Mouse (Mus musculus): ENCODE measurements at regions not wholly inside any gene's neighbourhood (a gene's known extent, or its start where the extent isn't known, plus 50 kb on each side); places are given as distances from the start of the nearest gene placed in this dataset.

DNA sequence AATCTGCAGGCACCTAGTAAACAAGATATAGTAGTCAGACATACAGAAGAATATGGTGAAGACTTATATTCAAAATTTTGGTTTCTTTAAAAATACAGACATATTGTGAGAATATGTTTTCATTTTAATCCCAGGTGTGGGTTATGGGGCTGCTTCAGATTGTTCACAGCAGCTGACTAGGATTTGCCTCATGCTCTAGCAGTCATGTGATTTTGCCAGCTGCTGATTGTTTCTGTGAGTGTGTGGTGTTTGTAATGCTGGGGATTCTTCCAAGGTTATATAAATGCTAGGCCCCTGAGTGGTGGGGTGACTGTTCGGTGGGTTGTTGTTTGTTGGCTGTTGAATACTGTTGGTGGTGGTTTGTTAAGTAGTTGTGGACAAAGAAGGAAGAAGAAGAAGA lies 97.9 kb upstream of the Rbms1 start:
- H3K4me2 ChIP-seq, result no peak overlapping the region
- H3K4me1 ChIP-seq, result no peaks in the 10 kb centered on the region
- H3K9ac ChIP-seq, result no peak overlapping the region
- no peaks in the 10 kb centered on the region for H3K27me3 ChIP-seq (replicated peaks)
- no peaks in the 10 kb centered on the region for H3K9me3 ChIP-seq
- WGBS, result 72% methylated on average over 1 of the region's 1 CpGs
- ATAC-seq (ENCODE audit: insufficient read depth, low FRiP score, low read depth), result no peak
- H3K4me3 ChIP-seq (replicated peaks), result no peak overlapping the region
- H3K36me3 ChIP-seq, result no peaks in the 10 kb centered on the region
- no peak overlapping the region for H3K27ac ChIP-seq

DNA sequence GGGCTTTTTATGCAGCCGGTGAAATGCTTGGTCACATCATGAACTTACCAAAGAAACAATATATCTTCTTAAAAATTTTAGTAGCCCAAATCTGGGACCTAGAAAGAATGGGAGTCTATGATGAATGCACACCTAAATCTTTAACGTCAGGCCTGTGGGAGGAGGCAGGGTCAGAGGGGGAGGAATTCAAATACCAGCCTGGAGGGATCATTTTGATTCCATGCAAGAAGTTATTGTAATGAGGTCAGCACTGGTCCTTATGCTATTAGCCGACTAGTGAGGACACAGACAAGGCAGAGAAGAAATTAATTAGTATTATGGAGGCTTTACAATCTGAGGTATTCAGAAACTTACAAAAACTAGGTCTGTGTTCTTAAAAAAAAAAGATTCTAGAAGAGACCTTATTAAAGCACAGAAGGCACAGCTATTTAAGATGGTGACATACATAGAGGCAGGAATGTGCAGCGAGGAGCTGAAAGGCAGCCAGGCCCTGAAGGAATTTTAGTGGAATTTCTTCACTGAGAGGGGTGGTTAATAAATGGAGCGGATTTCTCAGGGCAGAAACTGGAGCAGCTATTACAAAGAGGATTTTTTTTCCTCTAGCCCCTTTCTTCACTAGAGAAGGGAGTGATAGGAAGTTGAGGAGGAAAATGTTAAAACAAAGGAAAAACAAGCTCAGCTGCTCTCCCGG lies 95.7 kb upstream of the Rbms1 start:
- H3K27ac ChIP-seq, result no peak overlapping the region; the same call in 1 of the 2 replicates
- no peak overlapping the region for H3K4me3 ChIP-seq (replicated peaks)
- H3K4me1 ChIP-seq, result no peaks in the 10 kb centered on the region
- WGBS, result 27% methylated on average over 6 of the region's 6 CpGs
- H3K27me3 ChIP-seq (replicated peaks), result no peaks in the 10 kb centered on the region
- no peak overlapping the region for H3K4me2 ChIP-seq
- no peak for ATAC-seq (ENCODE audit: insufficient read depth, low FRiP score, low read depth)
- no peaks in the 10 kb centered on the region for H3K9me3 ChIP-seq
- no peak overlapping the region for H3K9ac ChIP-seq
- no peaks in the 10 kb centered on the region for H3K36me3 ChIP-seq

DNA sequence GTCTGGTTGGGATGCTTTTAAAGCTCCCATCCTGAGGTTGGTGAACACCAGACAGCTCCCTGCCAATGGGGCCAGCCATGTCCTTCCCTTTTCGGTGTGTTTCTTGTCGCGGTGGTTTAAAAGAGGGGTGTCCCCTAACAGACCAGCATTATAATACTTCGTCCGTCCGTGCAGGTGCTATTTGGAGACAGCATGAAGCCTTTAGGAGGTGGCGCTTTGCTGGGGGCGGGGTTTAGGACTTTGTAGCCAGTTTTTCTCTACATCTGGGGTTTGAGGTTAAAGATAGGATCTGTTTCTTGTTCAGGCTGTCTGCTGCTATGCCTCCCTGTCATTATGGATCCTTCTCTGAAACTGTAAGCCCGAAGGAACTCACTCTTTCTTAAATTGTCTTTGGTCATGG lies 89.3 kb upstream of the Rbms1 start:
- H3K36me3 ChIP-seq, result no peaks in the 10 kb centered on the region
- H3K27me3 ChIP-seq (replicated peaks), result no peaks in the 10 kb centered on the region
- no peak overlapping the region for H3K27ac ChIP-seq
- no peak for ATAC-seq (ENCODE audit: insufficient read depth, low FRiP score, low read depth)
- no peaks in the 10 kb centered on the region for H3K4me1 ChIP-seq
- 70% methylated on average over 9 of the region's 9 CpGs for WGBS
- H3K4me3 ChIP-seq (replicated peaks), result no peak overlapping the region
- H3K9me3 ChIP-seq, result no peaks in the 10 kb centered on the region
- no peak overlapping the region for H3K9ac ChIP-seq
- no peak overlapping the region for H3K4me2 ChIP-seq

DNA sequence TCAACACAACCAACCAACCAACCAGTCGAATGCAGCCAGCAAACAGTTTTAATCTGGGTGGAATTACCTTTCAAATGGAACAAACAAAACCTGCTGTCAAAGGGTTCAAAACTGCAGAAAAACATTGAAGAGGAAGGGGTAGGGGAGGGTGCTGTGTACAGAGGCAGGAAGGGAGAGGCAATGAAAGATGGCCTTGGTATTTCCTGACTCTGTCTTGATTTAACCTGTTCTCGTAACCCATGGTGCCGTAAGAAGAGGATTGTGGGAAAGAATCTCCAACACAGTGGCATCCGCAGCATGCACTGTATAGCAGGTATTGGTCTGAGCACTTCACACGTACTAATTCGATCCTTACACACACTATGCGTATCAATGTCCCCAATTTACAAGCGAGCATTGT lies 88.8 kb upstream of the Rbms1 start:
- Histone ChIP-seq H3K4me1 (no peaks in the 10 kb centered on the region), H3K27me3 (replicated peaks) (no peaks in the 10 kb centered on the region), H3K4me3 (replicated peaks) (no peak overlapping the region), H3K9ac (no peak overlapping the region), H3K9me3 (no peaks in the 10 kb centered on the region), H3K36me3 (no peaks in the 10 kb centered on the region), H3K27ac (no peak overlapping the region), H3K4me2 (no peak overlapping the region)
- ATAC-seq (ENCODE audit: insufficient read depth, low FRiP score, low read depth), result no peak
- 81% methylated on average over 8 of the region's 8 CpGs for WGBS

GRCm38 (mm10) chr2:61046111-61046767 lies 83.2 kb upstream of the Rbms1 start:
- no peaks in the 10 kb centered on the region for H3K9me3 ChIP-seq
- no peak overlapping the region for H3K9ac ChIP-seq
- no peaks in the 10 kb centered on the region for H3K36me3 ChIP-seq
- 55% methylated on average over 5 of the region's 5 CpGs for WGBS
- H3K4me2 ChIP-seq, result no peak overlapping the region
- H3K27ac ChIP-seq, result no peak overlapping the region
- H3K27me3 ChIP-seq (replicated peaks), result no peaks in the 10 kb centered on the region
- ATAC-seq (ENCODE audit: insufficient read depth, low FRiP score, low read depth), result no peak
- no peaks in the 10 kb centered on the region for H3K4me1 ChIP-seq
- H3K4me3 ChIP-seq (replicated peaks), result no peak overlapping the region

GRCm38 (mm10) chr2:61045467-61045866 lies 82.5 kb upstream of the Rbms1 start:
- H3K27me3 ChIP-seq (replicated peaks), result no peaks in the 10 kb centered on the region
- no peak overlapping the region for H3K9ac ChIP-seq
- H3K4me1 ChIP-seq, result no peaks in the 10 kb centered on the region
- no peaks in the 10 kb centered on the region for H3K9me3 ChIP-seq
- no peaks in the 10 kb centered on the region for H3K36me3 ChIP-seq
- no peak for ATAC-seq (ENCODE audit: insufficient read depth, low FRiP score, low read depth)
- no peak overlapping the region for H3K4me3 ChIP-seq (replicated peaks)
- no peak overlapping the region for H3K27ac ChIP-seq
- H3K4me2 ChIP-seq, result no peak overlapping the region
- 73% methylated on average over 6 of the region's 6 CpGs for WGBS

DNA sequence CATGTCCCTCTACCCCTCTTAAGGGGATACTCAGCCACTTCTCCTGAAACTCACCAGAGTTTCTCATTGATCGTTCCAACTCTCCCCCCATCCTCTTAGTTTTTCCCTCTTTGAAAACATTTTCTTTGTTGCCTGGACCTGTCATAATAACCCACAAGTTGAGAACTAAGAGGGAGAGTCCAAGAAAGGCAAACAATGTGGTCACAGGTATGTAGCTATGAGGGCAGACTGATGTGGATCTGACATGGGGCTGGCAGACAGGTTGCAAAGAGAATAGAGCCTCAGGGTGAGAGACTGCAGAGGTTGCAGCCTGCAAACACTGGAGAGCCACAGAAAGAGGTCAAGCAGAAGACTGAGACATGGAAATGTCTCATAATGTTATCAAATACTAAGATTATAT lies 69.9 kb upstream of the Rbms1 start:
- 67% methylated on average over 1 of the region's 1 CpGs for WGBS
- no peak overlapping the region for H3K4me3 ChIP-seq (replicated peaks)
- ATAC-seq (ENCODE audit: insufficient read depth, low FRiP score, low read depth), result no peak
- no peak overlapping the region for H3K4me2 ChIP-seq
- H3K4me1 ChIP-seq, result no peaks in the 10 kb centered on the region
- no peak overlapping the region; the same call in 1 of the 2 replicates for H3K27ac ChIP-seq
- H3K9ac ChIP-seq, result no peak overlapping the region
- no peaks in the 10 kb centered on the region for H3K27me3 ChIP-seq (replicated peaks)
- no peaks in the 10 kb centered on the region for H3K36me3 ChIP-seq
- H3K9me3 ChIP-seq, result no peaks in the 10 kb centered on the region

DNA sequence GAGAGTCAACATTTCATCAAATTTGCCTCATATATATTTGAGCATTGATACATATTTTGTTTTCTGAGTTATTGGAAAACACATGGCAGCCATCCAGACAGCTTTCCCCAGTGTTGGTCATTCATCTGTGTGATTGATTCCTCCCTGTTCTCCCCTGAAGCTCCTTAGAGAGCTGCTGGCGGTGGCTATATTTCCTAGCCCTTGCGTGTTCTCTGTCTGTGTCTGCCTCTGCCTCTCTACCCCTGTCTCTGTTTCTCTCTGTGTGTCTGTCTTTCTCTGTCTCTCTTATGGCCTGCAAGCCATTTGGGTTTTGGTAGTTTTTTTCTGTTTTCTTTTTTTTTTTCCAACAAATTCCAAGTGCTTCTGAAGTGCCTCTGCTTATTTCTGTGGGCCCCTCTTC lies 66.7 kb upstream of the Rbms1 start:
- H3K4me3 ChIP-seq (replicated peaks), result no peak overlapping the region
- no peaks in the 10 kb centered on the region for H3K27me3 ChIP-seq (replicated peaks)
- H3K9me3 ChIP-seq, result no peaks in the 10 kb centered on the region
- no peak for ATAC-seq (ENCODE audit: insufficient read depth, low FRiP score, low read depth)
- no peak overlapping the region for H3K9ac ChIP-seq
- H3K27ac ChIP-seq, result no peak overlapping the region
- no peaks in the 10 kb centered on the region for H3K36me3 ChIP-seq
- H3K4me2 ChIP-seq, result no peak overlapping the region
- H3K4me1 ChIP-seq, result no peaks in the 10 kb centered on the region
- 69% methylated on average over 2 of the region's 2 CpGs for WGBS

DNA sequence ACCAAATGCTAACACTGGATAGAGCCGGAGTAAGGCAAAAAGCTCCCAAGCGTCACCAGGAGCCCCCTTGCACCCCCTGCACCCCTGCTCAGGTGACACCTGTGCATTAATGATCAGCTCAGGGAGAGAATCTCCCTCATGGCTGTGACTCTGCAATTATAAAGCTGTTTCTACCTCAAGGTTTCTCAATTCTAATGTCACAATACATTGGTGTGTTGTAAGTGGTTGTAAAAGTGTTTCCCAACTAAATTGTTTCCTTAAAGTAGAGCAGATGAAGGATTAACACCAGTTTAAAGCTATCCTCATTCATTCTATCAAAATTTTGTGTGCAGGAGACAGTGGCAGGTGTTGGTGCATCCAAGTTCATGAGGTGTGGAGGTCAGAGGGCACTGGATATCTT lies 65.6 kb upstream of the Rbms1 start:
- H3K27me3 ChIP-seq (replicated peaks), result no peaks in the 10 kb centered on the region
- WGBS, result 70% methylated on average over 2 of the region's 2 CpGs
- H3K4me2 ChIP-seq, result no peak overlapping the region
- no peaks in the 10 kb centered on the region for H3K9me3 ChIP-seq
- no peak overlapping the region for H3K27ac ChIP-seq
- no peak overlapping the region for H3K4me3 ChIP-seq (replicated peaks)
- no peak overlapping the region for H3K9ac ChIP-seq
- H3K4me1 ChIP-seq, result no peaks in the 10 kb centered on the region
- no peaks in the 10 kb centered on the region for H3K36me3 ChIP-seq
- ATAC-seq (ENCODE audit: insufficient read depth, low FRiP score, low read depth), result no peak

GRCm38 (mm10) chr2:61027686-61028085 lies 64.7 kb upstream of the Rbms1 start:
- Histone ChIP-seq H3K4me2 (no peak overlapping the region), H3K4me3 (replicated peaks) (no peak overlapping the region), H3K36me3 (no peaks in the 10 kb centered on the region), H3K27me3 (replicated peaks) (no peaks in the 10 kb centered on the region), H3K9me3 (no peaks in the 10 kb centered on the region), H3K27ac (no peak overlapping the region), H3K4me1 (no peaks in the 10 kb centered on the region), H3K9ac (no peak overlapping the region)
- ATAC-seq (ENCODE audit: insufficient read depth, low FRiP score, low read depth), result no peak
- WGBS, result 86% methylated on average over 4 of the region's 4 CpGs

- no peak for ATAC-seq (ENCODE audit: insufficient read depth, low FRiP score, low read depth)
- Histone ChIP-seq H3K4me3 (replicated peaks) (no peak overlapping the region), H3K27me3 (replicated peaks) (no peaks in the 10 kb centered on the region), H3K9me3 (no peaks in the 10 kb centered on the region), H3K4me2 (no peak overlapping the region), H3K27ac (no peak overlapping the region), H3K9ac (no peak overlapping the region), H3K4me1 (no peaks in the 10 kb centered on the region), H3K36me3 (no peaks in the 10 kb centered on the region)
- 88% methylated on average over 5 of the region's 5 CpGs for WGBS
Measured at GRCm38 (mm10) chr2:61022411-61022810, 59.4 kb upstream of the Rbms1 start.

DNA sequence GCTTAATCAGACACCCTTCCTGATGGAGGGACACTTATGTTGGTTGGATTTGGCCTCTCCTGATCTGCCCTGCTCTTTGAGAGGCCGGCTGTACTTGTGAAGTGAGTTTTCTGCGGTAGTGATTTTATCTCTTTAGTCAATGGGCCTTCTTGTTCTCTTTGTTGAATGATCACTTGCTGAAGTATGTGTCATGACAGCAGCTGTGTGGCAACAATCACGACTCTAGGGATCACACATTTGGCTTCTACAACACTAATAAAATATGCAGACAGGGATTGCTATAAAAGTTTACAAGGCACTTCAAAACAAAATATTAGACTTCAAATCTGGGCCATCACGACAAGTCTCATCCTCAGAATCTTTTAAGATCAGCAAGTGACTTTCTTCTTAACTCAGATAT lies 57.8 kb upstream of the Rbms1 start:
- no peaks in the 10 kb centered on the region for H3K4me1 ChIP-seq
- H3K4me3 ChIP-seq (replicated peaks), result no peak overlapping the region
- no peaks in the 10 kb centered on the region for H3K9me3 ChIP-seq
- H3K27ac ChIP-seq, result no peak overlapping the region
- H3K9ac ChIP-seq, result no peak overlapping the region
- ATAC-seq (ENCODE audit: insufficient read depth, low FRiP score, low read depth), result no peak
- no peak overlapping the region for H3K4me2 ChIP-seq
- H3K27me3 ChIP-seq (replicated peaks), result no peaks in the 10 kb centered on the region
- WGBS, result 58% methylated on average over 4 of the region's 4 CpGs
- no peaks in the 10 kb centered on the region for H3K36me3 ChIP-seq

DNA sequence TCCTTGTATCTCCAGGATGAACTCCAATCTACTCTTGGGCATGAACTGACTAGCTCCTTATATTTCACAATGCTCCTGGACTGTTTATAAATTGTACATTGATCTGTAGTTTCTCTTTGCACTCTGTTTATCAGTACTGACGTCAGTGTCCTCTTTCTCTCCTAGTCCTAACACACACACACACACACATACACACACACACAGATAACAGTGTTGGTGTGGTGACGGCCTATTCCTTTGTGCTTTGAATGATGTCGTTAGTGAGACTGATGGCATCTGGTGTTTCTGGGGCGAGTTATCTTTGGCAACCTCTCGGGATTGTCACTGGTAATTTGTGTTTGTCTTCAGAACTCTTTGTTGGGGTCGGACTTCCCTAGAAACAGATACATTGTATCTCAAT lies 50.0 kb upstream of the Rbms1 start:
- H3K4me3 ChIP-seq (replicated peaks), result no peak overlapping the region

More for the DNA sequence above, 50.0 kb upstream of the Rbms1 start:
- no peak for ATAC-seq (ENCODE audit: insufficient read depth, low FRiP score, low read depth)
- H3K9me3 ChIP-seq, result no peaks in the 10 kb centered on the region
- no peaks in the 10 kb centered on the region for H3K27me3 ChIP-seq (replicated peaks)
- H3K9ac ChIP-seq, result no peak overlapping the region
- H3K4me1 ChIP-seq, result no peaks in the 10 kb centered on the region
- 20% methylated on average over 6 of the region's 6 CpGs for WGBS
- H3K27ac ChIP-seq, result no peak overlapping the region
- no peak overlapping the region for H3K4me2 ChIP-seq
- H3K36me3 ChIP-seq, result no peaks in the 10 kb centered on the region
